23 mouse cellular contexts compared by ENCODE assay signal in genomic region chr19:57555313-57555712, GRCm38 (mm10). TPM values are rescaled to one million over a fixed set of nuclear protein-coding genes. Genes with fewer than 3 reads are reported as not detected.
DNase-seq lines count a peak whose midpoint lies in the region; ATAC-seq and TF ChIP-seq lines count a peak whose summit lies in the region.
"Had no signal": no experiment of that assay in that cellular context is flagged by ENCODE, and none has a peak within 500 bp of the region (broad histone marks: within the 10 kb centered on the region; RNA-seq: fewer than 3 reads in every experiment).

No protein-coding gene starts in this region.

- H3K4me2 ChIP-seq in kidney, postnatal 0 days (ENCODE audit: low read length), result no peak overlapping the region
- H3K4me2 ChIP-seq: embryonic facial prominence, embryonic 13.5 days; forebrain, embryonic 12.5 days; hindbrain, embryonic 15.5 days had no signal

- H3K4me3 ChIP-seq in kidney, postnatal 0 days (replicated peaks; ENCODE audit: low read depth, low read length), result no peak overlapping the region
- H3K4me3 ChIP-seq in embryonic facial prominence, embryonic 10.5 days, result no peak overlapping the region
- H3K4me3 ChIP-seq: embryonic facial prominence, embryonic 13.5 days; forebrain, embryonic 12.5 days; heart, embryonic 10.5 days; hindbrain, embryonic 15.5 days had no signal

- H3K9ac ChIP-seq in kidney, postnatal 0 days (ENCODE audit: low read depth, low read length), result no peak overlapping the region
- H3K9ac ChIP-seq: embryonic facial prominence, embryonic 13.5 days; forebrain, embryonic 12.5 days; hindbrain, embryonic 15.5 days had no signal

- no peak overlapping the region for H3K27ac ChIP-seq in kidney, postnatal 0 days
- peak overlapping the region; percentile 72 for H3K27ac ChIP-seq in embryonic facial prominence, embryonic 10.5 days (replicated peaks)
- H3K27ac ChIP-seq: embryonic facial prominence, embryonic 13.5 days; forebrain, embryonic 12.5 days; hindbrain, embryonic 15.5 days had no signal

- no peaks in the 10 kb centered on the region for H3K9me3 ChIP-seq in kidney, postnatal 0 days (replicated peaks; ENCODE audit: low read length)
- H3K9me3 ChIP-seq in embryonic facial prominence, embryonic 10.5 days, result peaks cover 3% of the 10 kb centered on the region; the same call in 1 of the 2 replicates
- H3K9me3 ChIP-seq: embryonic facial prominence, embryonic 13.5 days; forebrain, embryonic 12.5 days; G1E; heart, embryonic 10.5 days; hindbrain, embryonic 15.5 days had no signal

- ATAC-seq in kidney, postnatal 0 days (replicated peaks; ENCODE audit: low FRiP score, low read depth), result no peak
- ATAC-seq: activated CD4-positive, CD25-positive, alpha-beta regulatory T cell, adult 4 months; CD4-positive, CD25-positive, alpha-beta regulatory T cell, adult 4 months; forebrain, embryonic 16.5 days had no signal

- no peaks in the 10 kb centered on the region for H3K27me3 ChIP-seq in kidney, postnatal 0 days (ENCODE audit: insufficient read depth, low read length)
- H3K27me3 ChIP-seq in embryonic facial prominence, embryonic 10.5 days (replicated peaks; ENCODE audit: low read depth, poor library complexity, severe bottlenecking), result no peaks in the 10 kb centered on the region
- H3K27me3 ChIP-seq: embryonic facial prominence, embryonic 13.5 days; forebrain, embryonic 12.5 days; hindbrain, embryonic 15.5 days had no signal

- no peak for TF ChIP-seq CTCF in kidney, postnatal 0 days (IDR thresholded peaks at IDR 0.05; ENCODE audit: low read depth)

- no peaks in the 10 kb centered on the region for H3K36me3 ChIP-seq in kidney, postnatal 0 days (ENCODE audit: insufficient read depth, low read length)
- no peaks in the 10 kb centered on the region for H3K36me3 ChIP-seq in embryonic facial prominence, embryonic 10.5 days (replicated peaks)
- H3K36me3 ChIP-seq: embryonic facial prominence, embryonic 13.5 days; forebrain, embryonic 12.5 days; G1E; heart, embryonic 10.5 days; hindbrain, embryonic 15.5 days had no signal

- peak; percentile 57 for DNase-seq in kidney, postnatal 0 days (ENCODE audit: low spot score)
- no peak for DNase-seq in kidney, postnatal 36 days
- peak; percentile 35 for DNase-seq in Muller cell, postnatal 12 days (ENCODE audit: inconsistent ontology term)
- peak; percentile 36 for DNase-seq in embryo, embryonic 10 days (ENCODE audit: low spot score)
- no peak for DNase-seq in embryonic facial prominence, embryonic 10.5 days (ENCODE audit: low spot score)
- no peak for DNase-seq in adrenal gland, postnatal 10 days
- no peak for DNase-seq in left cerebral cortex, adult 8-10 months (ENCODE audit: low spot score in 2 of 2)
- DNase-seq in left cerebral cortex, postnatal 4 days, result no peak
- DNase-seq: B cell, adult 2 months; cerebellum, adult 11 months; cerebellum, adult 8-10 months; cerebellum, postnatal 14 days; gastrocnemius, postnatal 10 days; heart, adult 18-20 months; heart, postnatal 10 days had no signal

- intact Hi-C loops in left cerebral cortex, postnatal 4 days (cut with DNase I), result no loop called here

- H3K4me1 ChIP-seq in kidney, postnatal 0 days (replicated peaks; ENCODE audit: insufficient read depth, low read length), result 0 out of 2 replicates have a peak, but pooled peaks cover 2% of the 10 kb centered on the region
- peaks cover 28% of the 10 kb centered on the region for H3K4me1 ChIP-seq in embryonic facial prominence, embryonic 10.5 days
- H3K4me1 ChIP-seq: heart, embryonic 10.5 days had no signal

- WGBS in kidney, postnatal 0 days, result 44% methylated on average over 5 of the region's 5 CpGs
- 46% methylated on average over 5 of the region's 5 CpGs for WGBS in embryonic facial prominence, embryonic 10.5 days

RNA-seq across cellular contexts. Expression of gene Atrnl1, which starts 55.5 kb away (rescaled TPM):
- polyA plus RNA-seq in kidney, postnatal 0 days (2015; fragmentation: Nextera tagmentation; extraction: Ambion mirVana), result 8.1 and 8.5 TPM in 2 replicates
- 4.0 and 4.3 TPM in 2 replicates for polyA plus RNA-seq in embryonic facial prominence, embryonic 10.5 days (2016; fragmentation: Nextera tagmentation; extraction: Ambion mirVana)
- total RNA-seq in adrenal gland, postnatal 10 days (2021), result 10 to 100 TPM; 25.3 to 33.2 TPM
- total RNA-seq in left cerebral cortex, adult 8-10 months (2022), result 10 to 100 TPM; 89.3 to 99.2 (median 94.1) TPM
- 10 to 100 TPM; 79.5 to 86.2 TPM for total RNA-seq in left cerebral cortex, postnatal 4 days (2021)

Comparison
In these comparisons a context has a peak if more than half of its experiments do, and no peak if none do; other contexts are left out.
1. DNase-seq: peak in kidney, postnatal 0 days (single experiment), Muller cell, postnatal 12 days (single experiment) and embryo, embryonic 10 days (single experiment); none in kidney, postnatal 36 days (0 of 2), embryonic facial prominence, embryonic 10.5 days (single experiment), adrenal gland, postnatal 10 days (single experiment), left cerebral cortex, adult 8-10 months (0 of 2) and left cerebral cortex, postnatal 4 days (single experiment).